8 mouse cellular contexts compared by ENCODE assay signal in the genomic region with DNA sequence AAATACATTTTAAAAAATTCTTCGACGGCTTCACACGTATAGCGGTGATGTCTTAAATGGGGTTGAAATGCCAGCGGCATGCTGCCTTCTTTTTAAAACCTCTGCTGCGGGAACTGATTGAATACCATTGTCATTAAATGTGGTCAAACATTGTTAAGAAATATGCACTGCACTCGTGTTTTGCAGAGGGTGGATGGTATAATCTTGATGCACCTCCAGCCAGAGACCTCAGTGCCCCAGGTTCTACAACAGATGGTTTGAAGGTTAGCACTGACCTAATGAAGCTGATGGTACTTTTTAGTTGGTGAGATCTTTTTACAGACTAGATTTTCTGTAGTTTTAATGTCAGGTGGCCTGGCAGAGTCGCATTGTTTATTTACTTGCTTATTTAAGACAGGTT. TPM values are rescaled to one million over a fixed set of nuclear protein-coding genes. Genes with fewer than 3 reads are reported as not detected.
DNase-seq lines count a peak whose midpoint lies in the region; ATAC-seq and TF ChIP-seq lines count a peak whose summit lies in the region.

No protein-coding gene starts in this region.

- H3K4me2 ChIP-seq in kidney, embryonic 14.5 days (replicated peaks; ENCODE audit: low read depth, low read length), result peak overlapping the region; percentile 83
- H3K4me2 ChIP-seq in hindbrain, embryonic 15.5 days, result peak overlapping the region; percentile 82
- H3K4me2 ChIP-seq in midbrain, embryonic 15.5 days, result peak overlapping the region; percentile 91

- no peak overlapping the region for H3K27ac ChIP-seq in kidney, embryonic 14.5 days (ENCODE audit: low read depth, low read length)
- no peak overlapping the region for H3K27ac ChIP-seq in cortical plate, adult 2 months (ENCODE audit: insufficient read depth, low read length)
- no peak overlapping the region for H3K27ac ChIP-seq in hindbrain, embryonic 15.5 days (replicated peaks)
- peak overlapping the region; percentile 32 for H3K27ac ChIP-seq in midbrain, embryonic 15.5 days

- H3K4me1 ChIP-seq in kidney, embryonic 14.5 days (ENCODE audit: control insufficient read depth, insufficient read depth, low read length), result peaks cover 18% of the 10 kb centered on the region
- peaks cover 5% of the 10 kb centered on the region; the same call in 1 of the 2 replicates for H3K4me1 ChIP-seq in cortical plate, adult 2 months (ENCODE audit: control insufficient read depth, insufficient read depth, low read length)
- H3K4me1 ChIP-seq in hindbrain, embryonic 15.5 days (replicated peaks), result peaks cover 43% of the 10 kb centered on the region
- H3K4me1 ChIP-seq in midbrain, embryonic 15.5 days, result peaks cover 41% of the 10 kb centered on the region

- H3K36me3 ChIP-seq in kidney, embryonic 14.5 days (ENCODE audit: control insufficient read depth, insufficient read depth, low read length), result peaks cover 3% of the 10 kb centered on the region; the same call in 1 of the 2 replicates
- no peaks in the 10 kb centered on the region for H3K36me3 ChIP-seq in hindbrain, embryonic 15.5 days
- no peaks in the 10 kb centered on the region for H3K36me3 ChIP-seq in midbrain, embryonic 15.5 days (replicated peaks)

- no peaks in the 10 kb centered on the region for H3K27me3 ChIP-seq in kidney, embryonic 14.5 days (ENCODE audit: control insufficient read depth, insufficient read depth, low read length)
- H3K27me3 ChIP-seq in hindbrain, embryonic 15.5 days, result no peaks in the 10 kb centered on the region
- H3K27me3 ChIP-seq in midbrain, embryonic 15.5 days (replicated peaks), result no peaks in the 10 kb centered on the region

- no peak for ATAC-seq in kidney, embryonic 14.5 days (ENCODE audit: low FRiP score, low TSS enrichment)
- ATAC-seq in hindbrain, embryonic 15.5 days (ENCODE audit: low FRiP score, low read depth), result no peak
- no peak for ATAC-seq in midbrain, embryonic 15.5 days (replicated peaks)

- under 1% methylated on average over 8 of the region's 8 CpGs for WGBS in kidney, embryonic 14.5 days
- 2% methylated on average over 8 of the region's 8 CpGs for WGBS in hindbrain, embryonic 15.5 days
- under 1% methylated on average over 8 of the region's 8 CpGs for WGBS in midbrain, embryonic 15.5 days

- no peak for TF ChIP-seq POLR2A in cortical plate, adult 2 months (IDR thresholded peaks at IDR 0.05; ENCODE audit: extremely low read depth, insufficient read depth, low read length)

- no peak for DNase-seq in kidney, adult 18-20 months
- no peak for DNase-seq in left cerebral cortex, adult 8-10 months (ENCODE audit: low spot score in 2 of 2)
- no peak for DNase-seq in frontal cortex, postnatal 10 days (ENCODE audit: low spot score in 2 of 2)
- DNase-seq in layer of hippocampus, postnatal 25 days (ENCODE audit: extremely low spot score in 1 of 2, low spot score in 1 of 2), result no peak

- H3K9me3 ChIP-seq in kidney, embryonic 14.5 days (ENCODE audit: control insufficient read depth, low read length), result no peaks in the 10 kb centered on the region
- no peaks in the 10 kb centered on the region for H3K9me3 ChIP-seq in hindbrain, embryonic 15.5 days
- H3K9me3 ChIP-seq in midbrain, embryonic 15.5 days, result no peaks in the 10 kb centered on the region

- TF ChIP-seq CTCF in cortical plate, adult 2 months (IDR thresholded peaks at IDR 0.05; ENCODE audit: extremely low read depth, insufficient read depth, low read length), result no peak

- H3K4me3 ChIP-seq in kidney, embryonic 14.5 days (ENCODE audit: low read length), result peak overlapping the region; percentile 97
- H3K4me3 ChIP-seq in cortical plate, adult 2 months (ENCODE audit: insufficient read depth, low read length), result peak overlapping the region; percentile 94
- H3K4me3 ChIP-seq in hindbrain, embryonic 15.5 days, result peak overlapping the region; percentile 72
- peak overlapping the region; percentile 58 for H3K4me3 ChIP-seq in midbrain, embryonic 15.5 days

- H3K9ac ChIP-seq in kidney, embryonic 14.5 days (ENCODE audit: low read depth, low read length), result peak overlapping the region; percentile 98
- H3K9ac ChIP-seq in hindbrain, embryonic 15.5 days, result peak overlapping the region; percentile 91
- H3K9ac ChIP-seq in midbrain, embryonic 15.5 days, result peak overlapping the region; percentile 99

RNA-seq across cellular contexts. Expression of gene Msl2, which starts 1.8 kb away (rescaled TPM):
- 9.7 and 11.9 TPM in 2 replicates for polyA plus RNA-seq in kidney, embryonic 14.5 days (2014; fragmentation: Nextera tagmentation; extraction: Ambion mirVana)
- polyA plus RNA-seq in cortical plate, adult 2 months (2012; rRNA removed), result 24.7 and 26.4 TPM in 2 replicates
- 3.7 and 4.6 TPM in 2 replicates for polyA plus RNA-seq in hindbrain, embryonic 15.5 days (2015; fragmentation: Nextera tagmentation; extraction: Ambion mirVana)
- polyA plus RNA-seq in midbrain, embryonic 15.5 days (2015; fragmentation: Nextera tagmentation; extraction: Ambion mirVana), result 4.5 and 4.8 TPM in 2 replicates
- 10 to 100 TPM; 61.4 to 70.4 (median 65.8) TPM for total RNA-seq in left cerebral cortex, adult 8-10 months (2022)
- 10 to 100 TPM; 61.5 to 66.9 TPM for total RNA-seq in layer of hippocampus, postnatal 25 days (2021)

RNA-seq across cellular contexts. Expression of gene Pccb, which starts 41.0 kb away (rescaled TPM):
- 19.2 and 21.0 TPM in 2 replicates for polyA plus RNA-seq in kidney, embryonic 14.5 days (2014; fragmentation: Nextera tagmentation; extraction: Ambion mirVana)
- polyA plus RNA-seq in cortical plate, adult 2 months (2012; rRNA removed), result 67.1 and 69.9 TPM in 2 replicates
- polyA plus RNA-seq in hindbrain, embryonic 15.5 days (2015; fragmentation: Nextera tagmentation; extraction: Ambion mirVana), result 24.3 and 25.5 TPM in 2 replicates
- polyA plus RNA-seq in midbrain, embryonic 15.5 days (2015; fragmentation: Nextera tagmentation; extraction: Ambion mirVana), result 27.5 and 27.6 TPM in 2 replicates
- 10 to 100 TPM; 42.0 to 51.2 (median 46.6) TPM for total RNA-seq in left cerebral cortex, adult 8-10 months (2022)
- 10 to 100 TPM; 44.7 to 45.6 TPM for total RNA-seq in layer of hippocampus, postnatal 25 days (2021)
